Mouse (Mus musculus) cerebellum, adult 11-12 months (tissue): Measurements from ENCODE around the gene Ch25h.

Experiments used
- DNase-seq: peaks from one replicate; pipeline ENCODE4 v3.0.0; 2022

The Ch25h gene

GRCm38 (mm10) chr19:34464453-34464852, 10.5 kb downstream of the Ch25h start:
- no peak for DNase-seq

GRCm38 (mm10) chr19:34461451-34462019, 13.4 kb downstream of the Ch25h start:
- no peak for DNase-seq

GRCm38 (mm10) chr19:34450784-34451370, 24.1 kb downstream of the Ch25h start:
- no peak for DNase-seq

GRCm38 (mm10) chr19:34448851-34449250, 26.1 kb downstream of the Ch25h start:
- no peak for DNase-seq

- no peak for DNase-seq
Observed at GRCm38 (mm10) chr19:34445410-34446012, 29.5 kb downstream of the Ch25h start.

GRCm38 (mm10) chr19:34444785-34445184, 30.2 kb downstream of the Ch25h start:
- DNase-seq, result no peak

- no peak for DNase-seq
Observed at GRCm38 (mm10) chr19:34441979-34442378, 33.0 kb downstream of the Ch25h start.

- DNase-seq, result no peak
Observed at GRCm38 (mm10) chr19:34435197-34435611, 39.8 kb downstream of the Ch25h start.

GRCm38 (mm10) chr19:34431314-34431713, 43.6 kb downstream of the Ch25h start:
- DNase-seq, result no peak

- DNase-seq, result no peak
Observed at GRCm38 (mm10) chr19:34423783-34424335, 51.1 kb downstream of the Ch25h start.
